8 mouse cellular contexts compared by ENCODE assay signal in genomic region chr1:21272056-21272431, GRCm38 (mm10). TPM values are rescaled to one million over a fixed set of nuclear protein-coding genes. Genes with fewer than 3 reads are reported as not detected.
A peak's percentile ranks its signal among the peaks of the same experiment; 100 is the strongest.
DNase-seq lines count a peak whose midpoint lies in the region; ATAC-seq lines count a peak whose summit lies in the region.

No protein-coding gene starts in this region.

- peaks cover 2% of the 10 kb centered on the region; the same call in 1 of the 2 replicates for H3K4me1 ChIP-seq in midbrain, embryonic 15.5 days

- DNase-seq in adrenal gland, postnatal 36 days, result peak; percentile 7 to 12
- no peak for DNase-seq in adrenal gland, postnatal 4 days (ENCODE audit: low spot score in 2 of 2)
- DNase-seq in right cerebral cortex, postnatal 14 days, result peak; percentile 46
- no peak for DNase-seq in right cerebral cortex, adult 18-20 months
- DNase-seq in heart, postnatal 10 days, result peak; percentile 5 to 26
- peak; percentile 10 to 27 for DNase-seq in layer of hippocampus, postnatal 36 days

- no peak overlapping the region for H3K9ac ChIP-seq in midbrain, embryonic 15.5 days

- H3K36me3 ChIP-seq in midbrain, embryonic 15.5 days (replicated peaks), result no peaks in the 10 kb centered on the region

- no peak; the same call in 1 of the 2 replicates for ATAC-seq in midbrain, embryonic 15.5 days (replicated peaks)
- ATAC-seq in inflammation-experienced regulatory T-cells, adult 6 months, result no peak

- H3K9me3 ChIP-seq in midbrain, embryonic 15.5 days, result no peaks in the 10 kb centered on the region

- WGBS in midbrain, embryonic 15.5 days, result 16% methylated on average over 14 of the region's 14 CpGs

- peak overlapping the region; percentile 4; the same call in 1 of the 2 replicates for H3K4me3 ChIP-seq in midbrain, embryonic 15.5 days

- no peaks in the 10 kb centered on the region; the same call in 1 of the 2 replicates for H3K27me3 ChIP-seq in midbrain, embryonic 15.5 days (replicated peaks)

- H3K4me2 ChIP-seq in midbrain, embryonic 15.5 days, result peak overlapping the region; percentile 42

- intact Hi-C loops in heart, postnatal 10 days (cut with DNase I), result loop anchor here (2.0 kb wide), 1 partner anchor 333 kb away; no protein-coding TSS in a partner anchor

- no peak overlapping the region for H3K27ac ChIP-seq in midbrain, embryonic 15.5 days

RNA-seq across cellular contexts. Expression of gene Gsta3, which starts 31.7 kb away (rescaled TPM):
- 10 to 100 TPM; 31.7 to 86.7 TPM for total RNA-seq in adrenal gland, postnatal 36 days (2021)
- 10 to 100 TPM in 1 of 2 experiments, 1 to 10 TPM in 1; 7.8 to 37.1 TPM for total RNA-seq in adrenal gland, postnatal 4 days (2021)
- total RNA-seq in heart, postnatal 10 days (2021), result 1 to 10 TPM; 1.5 to 1.7 TPM
- 1 to 10 TPM; 1.2 to 1.8 TPM for total RNA-seq in layer of hippocampus, postnatal 36 days (2021)
- 0.25 and 0.33 TPM in 2 replicates for polyA plus RNA-seq in midbrain, embryonic 15.5 days (2015; fragmentation: Nextera tagmentation; extraction: Ambion mirVana)
- 1 to 10 TPM; 1.7 to 2.9 (median 2.7) TPM for polyA plus RNA-seq in inflammation-experienced regulatory T-cells, adult 6 months (2017; shearing (Covaris generic))

RNA-seq across cellular contexts. Expression of gene Tmem14a, which starts 53.7 kb away (rescaled TPM):
- 1 to 10 TPM; 5.0 to 6.7 TPM for total RNA-seq in adrenal gland, postnatal 36 days (2021)
- total RNA-seq in adrenal gland, postnatal 4 days (2021), result 1 to 10 TPM; 7.2 to 9.4 TPM
- 1 to 10 TPM; 3.1 to 4.6 TPM for total RNA-seq in heart, postnatal 10 days (2021)
- 10 to 100 TPM; 24.7 to 30.7 TPM for total RNA-seq in layer of hippocampus, postnatal 36 days (2021)
- polyA plus RNA-seq in midbrain, embryonic 15.5 days (2015; fragmentation: Nextera tagmentation; extraction: Ambion mirVana), result 15.5 and 16.3 TPM in 2 replicates
- 1 to 10 TPM; 3.5 to 4.6 (median 4.0) TPM for polyA plus RNA-seq in inflammation-experienced regulatory T-cells, adult 6 months (2017; shearing (Covaris generic))

Comparison
In these comparisons a context has a peak if more than half of its experiments do, and no peak if none do; other contexts are left out.
1. DNase-seq: peak in adrenal gland, postnatal 36 days (2 of 2), right cerebral cortex, postnatal 14 days (single experiment), heart, postnatal 10 days (2 of 2) and layer of hippocampus, postnatal 36 days (2 of 2); none in adrenal gland, postnatal 4 days (0 of 2) and right cerebral cortex, adult 18-20 months (single experiment).